Mouse (Mus musculus): ENCODE data around the gene Etfbkmt.

DNA sequence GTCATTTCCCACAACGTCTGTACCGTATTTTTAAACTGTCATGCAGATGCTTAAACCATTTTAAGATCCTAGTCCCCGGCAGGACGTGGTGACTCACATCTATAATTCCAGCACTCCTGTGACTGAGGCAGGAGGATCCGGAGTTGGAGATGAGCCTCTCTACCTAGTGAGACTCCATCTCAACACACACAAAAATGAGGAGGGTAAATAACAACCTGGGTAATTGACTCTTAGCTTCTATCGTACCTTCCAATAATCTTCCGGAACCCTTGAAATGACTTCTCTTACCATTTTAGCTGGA is 37.8 kb upstream of the Etfbkmt start:
- TF ChIP-seq CTCF (IDR thresholded peaks at IDR 0.05; ENCODE audit: low read depth) (no peak), EP300 (IDR thresholded peaks at IDR 0.05; ENCODE audit: low read depth) (no peak)
